Mouse (Mus musculus): Measurements from ENCODE around the gene Lcn8. TPM values are rescaled to one million over a fixed set of nuclear protein-coding genes. Genes with fewer than 3 reads are reported as not detected.

The Lcn8 gene
- polyA plus RNA-seq, 1 experiment from 2014 or later = not detected

- no peak for ATAC-seq (ENCODE audit: low FRiP score)
- no peaks in the 10 kb centered on the region for H3K36me3 ChIP-seq (replicated peaks)
- H3K4me2 ChIP-seq = no peak overlapping the region
- no peaks in the 10 kb centered on the region for H3K4me1 ChIP-seq
- 93% methylated on average over 3 of the region's 3 CpGs for WGBS
- H3K27ac ChIP-seq = no peak overlapping the region
- H3K27me3 ChIP-seq = no peaks in the 10 kb centered on the region
- no peaks in the 10 kb centered on the region for H3K9me3 ChIP-seq
- no peak overlapping the region for H3K4me3 ChIP-seq (replicated peaks)
- no peak overlapping the region for H3K9ac ChIP-seq
Measured at GRCm38 (mm10) chr2:25633616-25634015, 19.3 kb upstream of the Lcn8 start.

DNA sequence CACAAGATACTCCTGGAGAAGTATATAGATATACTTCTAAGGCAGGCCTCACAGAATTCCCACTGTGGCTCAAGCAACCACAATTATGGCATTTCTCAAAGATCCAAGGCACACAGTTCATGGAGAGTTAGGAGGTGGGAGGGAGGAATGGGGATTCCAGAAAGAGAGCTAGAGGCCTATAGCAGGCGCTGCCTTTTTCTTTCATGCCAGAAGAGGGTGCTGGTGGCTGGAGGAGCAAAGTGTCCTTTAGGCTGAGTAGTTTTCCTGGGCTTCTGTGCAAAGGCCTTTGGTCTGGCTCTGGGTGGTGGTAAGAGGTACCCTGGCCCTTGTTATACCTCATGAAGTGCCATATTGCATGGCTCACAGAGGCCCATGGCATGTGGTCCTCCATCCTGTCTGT is 18.9 kb upstream of the Lcn8 start:
- no peaks in the 10 kb centered on the region for H3K4me1 ChIP-seq
- 23% methylated on average over 1 of the region's 1 CpGs for WGBS
- H3K4me3 ChIP-seq (replicated peaks) = no peak overlapping the region
- no peaks in the 10 kb centered on the region for H3K36me3 ChIP-seq (replicated peaks)
- H3K9me3 ChIP-seq = no peaks in the 10 kb centered on the region
- no peak overlapping the region for H3K4me2 ChIP-seq
- H3K27me3 ChIP-seq = no peaks in the 10 kb centered on the region
- no peak overlapping the region for H3K9ac ChIP-seq
- no peak overlapping the region for H3K27ac ChIP-seq
- no peak for ATAC-seq (ENCODE audit: low FRiP score)

GRCm38 (mm10) chr2:25639890-25640289 is 13.0 kb upstream of the Lcn8 start:
- Histone ChIP-seq H3K4me1 (no peaks in the 10 kb centered on the region), H3K4me2 (no peak overlapping the region), H3K9me3 (no peaks in the 10 kb centered on the region), H3K4me3 (replicated peaks) (no peak overlapping the region), H3K36me3 (replicated peaks) (no peaks in the 10 kb centered on the region), H3K27me3 (no peaks in the 10 kb centered on the region), H3K27ac (no peak overlapping the region), H3K9ac (no peak overlapping the region)
- no peak for ATAC-seq (ENCODE audit: low FRiP score)
- 16% methylated on average over 6 of the region's 6 CpGs for WGBS

DNA sequence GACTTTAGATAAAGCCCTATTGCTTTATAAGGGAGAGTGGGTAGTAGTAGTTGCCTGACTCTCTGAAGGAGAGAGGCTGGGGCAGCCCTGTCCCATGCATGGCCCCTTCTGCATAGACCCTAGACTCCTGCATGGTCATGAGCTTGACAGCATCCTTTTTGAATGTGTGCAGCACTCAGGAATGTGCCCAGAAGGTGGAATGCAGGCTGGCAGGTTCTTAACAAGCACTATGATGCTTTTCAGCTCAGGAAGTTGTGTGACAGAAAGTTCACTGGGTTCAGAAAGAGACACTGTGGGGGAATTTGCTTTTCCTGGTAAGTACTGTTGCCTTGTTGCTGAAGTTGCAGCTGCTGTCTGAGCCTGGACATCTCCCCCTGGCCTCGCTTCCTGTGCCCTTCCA is 1.6 kb downstream of the Lcn8 start:
- no peak for ATAC-seq (ENCODE audit: low FRiP score)
- no peak overlapping the region for H3K4me3 ChIP-seq (replicated peaks)
- no peak overlapping the region for H3K9ac ChIP-seq
- H3K27ac ChIP-seq = no peak overlapping the region
- WGBS = 67% methylated on average over 1 of the region's 1 CpGs
- no peaks in the 10 kb centered on the region for H3K36me3 ChIP-seq (replicated peaks)
- no peaks in the 10 kb centered on the region for H3K9me3 ChIP-seq
- no peak overlapping the region for H3K4me2 ChIP-seq
- no peaks in the 10 kb centered on the region for H3K4me1 ChIP-seq
- no peaks in the 10 kb centered on the region for H3K27me3 ChIP-seq

GRCm38 (mm10) chr2:25656691-25657090 is 3.8 kb downstream of the Lcn8 start:
- H3K27ac ChIP-seq = no peak overlapping the region
- no peak overlapping the region for H3K9ac ChIP-seq
- no peaks in the 10 kb centered on the region for H3K4me1 ChIP-seq
- 87% methylated on average over 4 of the region's 4 CpGs for WGBS
- H3K9me3 ChIP-seq = no peaks in the 10 kb centered on the region
- no peak overlapping the region for H3K4me3 ChIP-seq (replicated peaks)
- H3K27me3 ChIP-seq = no peaks in the 10 kb centered on the region
- H3K4me2 ChIP-seq = no peak overlapping the region
- ATAC-seq (ENCODE audit: low FRiP score) = no peak
- H3K36me3 ChIP-seq (replicated peaks) = no peaks in the 10 kb centered on the region

GRCm38 (mm10) chr2:25657246-25657645 is 4.3 kb downstream of the Lcn8 start:
- no peaks in the 10 kb centered on the region for H3K27me3 ChIP-seq
- no peak overlapping the region for H3K9ac ChIP-seq
- WGBS = 92% methylated on average over 4 of the region's 4 CpGs
- no peak overlapping the region for H3K4me2 ChIP-seq
- no peaks in the 10 kb centered on the region for H3K9me3 ChIP-seq
- no peak overlapping the region for H3K27ac ChIP-seq
- no peaks in the 10 kb centered on the region for H3K4me1 ChIP-seq
- H3K4me3 ChIP-seq (replicated peaks) = no peak overlapping the region
- ATAC-seq (ENCODE audit: low FRiP score) = no peak
- H3K36me3 ChIP-seq (replicated peaks) = no peaks in the 10 kb centered on the region

DNA sequence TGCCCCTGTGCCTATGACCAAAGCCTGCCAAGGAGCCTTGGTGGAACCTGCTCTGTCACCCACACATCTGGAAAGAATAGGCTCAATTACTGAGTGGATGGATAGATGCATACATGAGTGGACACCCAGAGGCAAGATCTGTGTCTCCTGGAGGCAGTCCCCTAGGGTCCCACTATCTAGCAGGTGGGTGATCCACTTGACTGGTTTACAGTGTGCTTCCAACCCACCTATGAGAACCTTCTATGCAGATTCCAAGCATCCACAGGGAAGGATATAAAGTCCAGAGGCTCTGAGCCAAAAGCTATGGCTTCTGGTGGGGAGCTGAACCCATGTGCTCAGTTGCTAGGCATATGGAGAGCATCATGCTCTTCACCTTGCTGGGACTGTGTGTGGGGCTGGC is 4.7 kb downstream of the Lcn8 start, which contains the start of gene Lcn5:
Gene Lcn5 (plus strand): TSS at position 301 of the 400 bp plus-strand sequence.
- Histone ChIP-seq H3K36me3 (replicated peaks) (no peaks in the 10 kb centered on the region), H3K9me3 (no peaks in the 10 kb centered on the region), H3K27me3 (no peaks in the 10 kb centered on the region; the same call in 1 of the 2 replicates)

GRCm38 (mm10) chr2:25660279-25660678 is 7.4 kb downstream of the Lcn8 start:
- no peak overlapping the region for H3K9ac ChIP-seq
- no peak overlapping the region for H3K27ac ChIP-seq
- no peaks in the 10 kb centered on the region for H3K36me3 ChIP-seq (replicated peaks)
- H3K4me2 ChIP-seq = no peak overlapping the region
- WGBS = 94% methylated on average over 8 of the region's 8 CpGs
- no peak overlapping the region for H3K4me3 ChIP-seq (replicated peaks)
- no peak for ATAC-seq (ENCODE audit: low FRiP score)
- H3K27me3 ChIP-seq = no peaks in the 10 kb centered on the region; the same call in 1 of the 2 replicates
- H3K4me1 ChIP-seq = no peaks in the 10 kb centered on the region
- no peaks in the 10 kb centered on the region for H3K9me3 ChIP-seq

More for the DNA sequence above, 4.7 kb downstream of the Lcn8 start, which contains the start of gene Lcn5:
- no peaks in the 10 kb centered on the region for H3K4me1 ChIP-seq
- ATAC-seq (ENCODE audit: low FRiP score) = no peak
- no peak within 1 kb of the TSS for H3K9ac ChIP-seq
- no peak within 1 kb of the TSS for H3K4me3 ChIP-seq (replicated peaks)
- H3K4me2 ChIP-seq = no peak within 1 kb of the TSS
- H3K27ac ChIP-seq = no peak within 1 kb of the TSS

DNA sequence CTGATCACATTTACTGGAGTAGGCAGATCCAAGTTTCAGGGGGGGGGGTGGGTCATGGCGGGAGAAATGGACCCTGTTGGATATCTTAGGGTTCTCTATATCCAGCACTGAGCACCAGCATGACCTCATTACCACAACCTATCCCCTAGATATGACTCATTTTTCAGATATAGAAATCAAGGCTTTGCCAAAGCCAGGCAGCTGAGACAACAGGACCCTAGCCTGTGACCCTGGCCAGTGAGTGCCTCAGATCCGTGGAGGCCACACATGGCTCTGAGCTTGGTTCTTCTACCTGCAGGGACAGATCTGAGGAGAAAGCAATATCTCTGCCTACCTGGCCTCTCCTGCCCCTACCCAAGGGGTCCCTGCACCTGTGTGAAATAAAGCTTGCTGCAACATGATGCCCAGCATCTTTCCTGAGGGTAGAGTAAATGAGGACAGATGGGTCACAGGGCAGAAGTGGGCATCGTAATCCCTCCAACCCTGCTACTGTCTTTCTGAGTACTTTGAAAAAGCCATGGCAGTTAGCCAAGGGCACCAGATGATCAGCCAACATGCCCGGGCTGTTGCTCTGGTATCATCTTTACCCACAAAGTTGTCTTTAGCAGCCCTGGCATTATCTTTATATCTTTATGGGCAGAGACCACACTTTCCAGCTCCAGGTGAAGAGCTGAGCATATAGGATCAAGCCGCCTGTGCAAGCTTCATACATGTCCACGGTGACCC is 8.5 kb downstream of the Lcn8 start:
- no peaks in the 10 kb centered on the region for H3K4me1 ChIP-seq
- H3K4me3 ChIP-seq (replicated peaks) = no peak overlapping the region
- 88% methylated on average over 6 of the region's 6 CpGs for WGBS
- no peak overlapping the region for H3K27ac ChIP-seq
- H3K36me3 ChIP-seq (replicated peaks) = no peaks in the 10 kb centered on the region
- H3K4me2 ChIP-seq = no peak overlapping the region
- no peaks in the 10 kb centered on the region; the same call in 1 of the 2 replicates for H3K27me3 ChIP-seq
- no peaks in the 10 kb centered on the region for H3K9me3 ChIP-seq
- H3K9ac ChIP-seq = no peak overlapping the region
- no peak for ATAC-seq (ENCODE audit: low FRiP score)

GRCm38 (mm10) chr2:25663511-25663910 is 10.6 kb downstream of the Lcn8 start:
- Histone ChIP-seq H3K9me3 (no peaks in the 10 kb centered on the region), H3K36me3 (replicated peaks) (no peaks in the 10 kb centered on the region), H3K4me1 (no peaks in the 10 kb centered on the region), H3K4me3 (replicated peaks) (no peak overlapping the region), H3K27ac (no peak overlapping the region), H3K4me2 (no peak overlapping the region), H3K27me3 (no peaks in the 10 kb centered on the region; the same call in 1 of the 2 replicates), H3K9ac (no peak overlapping the region)
- no peak for ATAC-seq (ENCODE audit: low FRiP score)
- 58% methylated on average over 1 of the region's 1 CpGs for WGBS

GRCm38 (mm10) chr2:25664125-25664524 is 11.2 kb downstream of the Lcn8 start:
- Histone ChIP-seq H3K4me2 (no peak overlapping the region), H3K27me3 (no peaks in the 10 kb centered on the region; the same call in 1 of the 2 replicates)
- 85% methylated on average over 5 of the region's 5 CpGs for WGBS

DNA sequence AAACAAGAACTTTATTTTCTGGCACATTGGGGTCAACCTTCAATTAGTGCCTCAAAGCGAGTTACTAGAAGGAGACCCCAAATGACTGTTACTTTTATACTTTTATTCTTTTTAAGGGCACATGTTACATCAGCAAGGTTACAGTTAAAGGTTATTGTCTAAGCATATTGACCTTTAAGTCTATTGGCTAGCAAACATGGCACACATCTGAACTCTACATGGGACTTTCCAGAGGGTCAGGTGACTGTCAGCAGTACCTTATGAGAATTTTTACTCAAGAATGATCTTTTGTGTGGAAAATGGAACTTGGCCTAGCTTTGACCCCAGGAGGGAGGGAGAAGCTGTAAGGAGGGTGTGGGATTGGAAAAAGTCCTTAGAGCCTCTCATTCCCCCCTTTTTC is 13.6 kb downstream of the Lcn8 start:
- H3K4me2 ChIP-seq = no peak overlapping the region
- no peak overlapping the region for H3K9ac ChIP-seq
- H3K9me3 ChIP-seq = no peaks in the 10 kb centered on the region
- H3K27me3 ChIP-seq = no peaks in the 10 kb centered on the region; the same call in 1 of the 2 replicates
- ATAC-seq (ENCODE audit: low FRiP score) = no peak
- H3K4me1 ChIP-seq = no peaks in the 10 kb centered on the region
- 64% methylated on average over 1 of the region's 1 CpGs for WGBS
- no peak overlapping the region for H3K4me3 ChIP-seq (replicated peaks)
- H3K27ac ChIP-seq = no peak overlapping the region
- no peaks in the 10 kb centered on the region for H3K36me3 ChIP-seq (replicated peaks)

More at GRCm38 (mm10) chr2:25664125-25664524, 11.2 kb downstream of the Lcn8 start:
- Histone ChIP-seq H3K27ac (no peak overlapping the region), H3K36me3 (replicated peaks) (no peaks in the 10 kb centered on the region), H3K9ac (no peak overlapping the region), H3K4me3 (replicated peaks) (no peak overlapping the region), H3K4me1 (no peaks in the 10 kb centered on the region), H3K9me3 (no peaks in the 10 kb centered on the region)
- ATAC-seq (ENCODE audit: low FRiP score) = no peak

GRCm38 (mm10) chr2:25676486-25676885 is 23.6 kb downstream of the Lcn8 start, which contains the start of gene Lcn6:
Gene Lcn6 (plus strand): TSS chr2:25676786.
- no peaks in the 10 kb centered on the region for H3K4me1 ChIP-seq
- no peaks in the 10 kb centered on the region for H3K36me3 ChIP-seq (replicated peaks)
- no peaks in the 10 kb centered on the region for H3K27me3 ChIP-seq
- no peak within 1 kb of the TSS for H3K4me3 ChIP-seq (replicated peaks)
- H3K9ac ChIP-seq = no peak within 1 kb of the TSS
- ATAC-seq (ENCODE audit: low FRiP score) = no peak
- 87% methylated on average over 3 of the region's 3 CpGs for WGBS
- no peaks in the 10 kb centered on the region for H3K9me3 ChIP-seq
- H3K27ac ChIP-seq = no peak within 1 kb of the TSS
- H3K4me2 ChIP-seq = no peak within 1 kb of the TSS
